Mouse (Mus musculus) telencephalon, adult 2 months (tissue): ENCODE measurements around the gene Samd4b.
A peak's percentile ranks its signal among the peaks of the same experiment; 100 is the strongest.

Source experiments
- DNase-seq: peaks from one replicate; pipeline ENCODE4 v3.0.0-alpha.2; 2011; ENCODE audit warnings: low read depth, low spot score

The Samd4b gene

DNA sequence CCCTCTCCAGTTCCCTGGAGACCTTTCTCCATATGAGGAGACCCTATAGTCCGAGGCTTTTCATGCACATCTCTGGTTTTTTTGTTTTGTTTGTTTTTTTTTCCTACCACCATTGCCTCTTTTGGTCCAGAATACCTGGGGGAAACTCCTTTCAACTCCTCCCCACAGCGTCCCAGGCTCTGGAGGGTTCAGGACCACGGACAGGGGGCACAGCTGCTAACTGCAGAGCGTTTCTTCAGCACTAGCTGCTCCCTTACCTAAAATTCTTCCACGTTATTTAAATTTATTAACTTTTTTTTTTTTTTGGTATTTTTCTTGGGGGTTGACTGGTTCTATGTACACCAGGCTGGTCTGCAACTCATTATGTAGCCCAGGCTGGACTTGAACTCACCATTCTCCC, 92.4 kb downstream of the Samd4b start:
- no peak for DNase-seq

DNA sequence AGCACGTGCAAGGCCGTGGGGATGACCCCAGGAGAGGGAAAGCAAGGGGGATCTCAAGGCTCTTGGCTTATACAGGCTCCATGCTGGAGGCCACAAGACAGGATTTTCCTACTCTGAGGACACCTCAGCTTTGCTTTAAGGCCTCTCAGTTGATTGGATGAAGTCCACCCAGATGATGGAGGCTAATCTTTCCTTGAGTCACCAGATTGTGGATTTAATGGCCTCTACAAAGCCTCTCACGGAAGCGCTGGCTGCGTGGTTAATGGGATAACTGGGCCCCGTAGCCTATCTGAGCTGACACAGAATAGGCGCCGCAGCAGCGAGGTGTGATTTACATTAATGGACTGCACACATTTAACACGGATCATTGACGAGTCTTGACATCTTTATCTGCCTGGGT, 102.5 kb downstream of the Samd4b start:
- no peak for DNase-seq

DNA sequence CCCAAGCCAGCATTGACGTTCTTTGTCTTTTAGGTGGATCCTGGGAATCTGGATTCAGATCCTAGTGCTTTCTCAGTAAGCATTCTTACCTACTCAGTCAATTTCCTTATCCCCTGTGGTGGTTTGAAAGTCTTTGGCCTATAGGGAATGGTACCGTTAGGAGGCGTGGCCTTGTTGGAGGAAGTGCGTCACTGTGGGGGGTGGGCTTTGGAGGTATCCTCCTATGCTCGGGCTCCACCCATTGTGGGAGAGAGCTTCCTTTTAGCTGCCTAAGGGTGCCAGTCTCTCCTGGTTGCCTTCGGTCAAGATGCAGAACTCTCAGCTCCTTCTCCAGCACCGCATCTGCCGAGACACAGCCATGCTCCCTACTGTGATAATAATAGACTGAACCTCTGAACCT, 105.6 kb downstream of the Samd4b start:
- DNase-seq, result no peak

DNA sequence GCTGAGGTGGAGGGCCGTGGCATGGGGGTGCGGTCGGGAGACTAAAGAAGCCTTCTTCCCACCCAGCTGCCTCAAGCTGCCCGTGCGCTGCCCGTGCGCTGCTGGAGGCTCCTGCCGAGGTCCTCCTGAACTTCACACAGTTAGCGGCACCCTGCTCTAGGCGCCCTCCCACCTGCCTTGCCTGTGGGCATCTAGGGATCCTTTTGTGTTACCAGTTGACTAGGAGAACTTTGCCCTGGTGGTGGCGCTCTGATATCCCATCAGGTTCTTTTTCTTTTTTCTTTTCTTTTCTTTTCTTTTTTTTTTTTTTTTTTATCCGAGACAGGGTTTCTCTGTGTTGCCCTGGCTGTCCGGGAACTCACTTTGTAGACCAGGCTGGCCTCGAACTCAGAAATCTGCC, 107.0 kb downstream of the Samd4b start:
- no peak for DNase-seq

DNA sequence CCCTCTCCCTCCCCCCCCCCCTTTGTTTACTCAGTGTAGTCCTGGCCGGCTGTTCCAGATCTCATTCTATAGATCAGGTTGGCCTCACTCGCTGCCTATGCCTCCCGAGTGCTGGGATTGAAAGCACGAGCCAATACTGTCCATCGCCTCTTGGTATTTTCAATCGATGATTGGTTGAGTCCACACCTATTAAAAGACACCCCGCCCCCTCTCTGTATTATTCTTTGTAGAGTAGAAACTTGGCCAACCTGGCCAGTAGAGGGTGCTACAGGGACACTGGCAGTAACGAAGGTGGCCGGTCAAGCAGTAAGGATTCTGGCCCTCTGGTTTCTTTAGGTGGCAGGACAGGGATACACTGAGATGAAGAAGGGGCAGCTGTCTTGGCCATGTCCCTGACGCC, 107.5 kb downstream of the Samd4b start:
- no peak for DNase-seq

DNA sequence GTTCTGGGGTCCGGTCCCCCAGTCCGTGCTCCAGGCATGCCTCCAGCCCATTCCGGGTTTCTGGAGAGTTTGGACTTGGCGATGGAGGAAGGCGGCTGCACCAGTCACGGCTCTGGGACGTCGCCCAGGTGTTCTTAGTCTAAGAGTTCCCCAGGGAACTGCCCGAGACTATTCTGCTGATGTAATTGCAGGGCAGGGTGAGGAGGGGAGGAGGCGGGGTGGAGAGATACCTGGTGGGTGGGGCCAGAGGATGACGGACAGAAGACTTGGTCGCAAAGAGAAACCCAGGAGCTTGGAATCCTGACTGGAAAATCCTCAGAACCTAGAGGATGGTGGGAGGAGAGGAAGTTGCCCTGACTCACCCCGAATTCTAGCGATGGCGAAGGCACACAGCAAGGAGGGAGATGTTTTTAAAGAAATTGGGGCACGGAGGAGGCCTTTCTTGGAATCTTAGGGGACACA, 109.9 kb downstream of the Samd4b start:
- peak; percentile 65 for DNase-seq

DNA sequence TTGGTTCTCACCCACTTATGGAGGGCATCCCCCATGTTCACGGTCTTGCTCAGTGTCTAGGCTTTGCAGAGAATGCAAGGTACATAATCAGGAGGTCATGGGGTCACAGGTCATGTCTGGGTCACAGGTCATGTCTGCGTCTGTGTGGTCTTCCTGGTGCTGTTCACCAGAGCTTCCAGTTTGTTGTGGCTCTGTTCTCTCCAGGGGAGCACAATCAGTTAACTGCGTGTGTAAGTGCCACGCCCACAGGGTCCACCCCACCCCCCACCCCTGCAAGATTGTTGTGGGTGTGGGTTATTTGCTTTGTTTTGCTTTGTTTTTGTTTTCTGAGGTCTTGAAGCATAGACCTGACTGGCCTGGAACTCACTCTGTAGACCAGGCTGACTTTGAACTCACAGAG, 113.8 kb downstream of the Samd4b start:
- no peak for DNase-seq

DNA sequence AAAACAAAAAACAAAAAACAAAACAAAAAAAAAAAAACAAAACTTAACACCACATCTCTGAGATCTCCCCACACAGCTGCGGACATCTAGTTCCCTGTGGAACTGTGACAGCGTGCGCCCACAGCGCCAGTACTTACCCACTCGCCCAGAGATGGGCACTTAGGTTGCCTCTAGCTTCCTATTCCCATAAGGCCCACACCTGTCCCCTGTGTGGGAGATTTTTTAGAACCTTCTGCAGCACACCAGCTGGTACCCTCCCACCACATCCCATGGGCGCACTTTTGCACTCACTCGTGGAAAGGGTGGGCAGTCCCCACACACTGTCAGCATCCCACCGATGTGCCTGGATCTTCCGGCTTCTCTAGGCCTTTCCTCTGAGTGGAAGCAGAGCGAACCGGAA, 115.1 kb downstream of the Samd4b start:
- DNase-seq, result peak; percentile 44

DNA sequence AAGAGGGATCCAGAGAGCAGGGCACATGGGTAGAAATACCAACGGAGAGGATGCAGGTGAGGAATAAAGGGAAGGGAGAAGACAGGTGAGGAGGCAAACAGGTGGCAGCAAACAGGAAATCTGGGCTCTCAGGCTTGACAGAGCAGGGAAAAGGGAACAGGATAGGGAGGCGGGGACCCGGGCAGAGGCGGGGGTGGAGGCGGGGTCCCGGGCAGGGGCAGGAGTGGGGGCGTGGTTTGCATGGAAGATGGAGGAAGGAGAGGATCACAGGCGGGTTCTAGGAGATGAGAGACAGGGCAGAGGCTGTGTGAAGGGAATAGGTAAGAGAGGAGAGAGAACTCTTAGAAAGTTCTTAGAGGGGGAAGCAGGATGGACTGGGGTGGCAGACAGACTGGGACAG, 119.1 kb downstream of the Samd4b start:
- DNase-seq, result no peak

DNA sequence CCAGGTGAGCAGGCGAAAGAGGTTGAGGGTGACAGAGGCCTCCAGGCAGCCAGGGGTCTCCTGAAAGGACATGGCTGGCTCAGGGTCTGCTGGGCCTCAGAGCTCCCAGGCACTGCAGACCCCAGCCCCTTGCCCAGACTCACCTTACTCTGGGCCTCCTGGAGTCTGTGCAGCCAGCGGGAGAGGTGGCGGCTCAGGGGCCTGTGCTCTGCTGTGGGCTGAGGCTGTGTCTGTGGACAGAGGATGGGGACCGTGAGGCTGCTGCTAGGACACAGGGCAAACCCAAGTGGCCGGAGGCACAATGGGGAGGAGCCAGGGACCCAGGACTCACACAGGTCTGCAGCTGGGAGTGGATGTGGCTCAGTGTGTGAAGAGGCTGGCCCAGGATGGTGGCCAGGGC, 120.6 kb downstream of the Samd4b start:
- DNase-seq, result no peak

DNA sequence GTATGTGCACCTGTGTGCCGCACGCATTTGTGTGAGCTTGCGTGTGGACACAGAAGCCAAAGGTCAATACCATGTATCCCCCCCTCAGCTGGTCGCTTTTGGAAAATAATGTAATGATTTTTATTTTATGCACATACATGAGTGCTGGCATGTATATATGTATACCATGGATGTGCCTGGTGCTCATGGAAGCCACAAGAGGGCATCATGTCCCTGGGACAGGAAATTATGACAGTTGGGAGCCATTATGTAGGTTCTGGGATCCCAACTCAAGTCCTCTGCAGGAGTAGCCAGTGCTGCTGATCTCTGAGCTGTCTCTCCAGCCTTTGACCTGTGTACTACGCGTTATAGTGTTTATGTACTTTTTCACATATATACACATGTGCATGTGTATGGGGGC, 121.8 kb downstream of the Samd4b start:
- DNase-seq, result no peak

DNA sequence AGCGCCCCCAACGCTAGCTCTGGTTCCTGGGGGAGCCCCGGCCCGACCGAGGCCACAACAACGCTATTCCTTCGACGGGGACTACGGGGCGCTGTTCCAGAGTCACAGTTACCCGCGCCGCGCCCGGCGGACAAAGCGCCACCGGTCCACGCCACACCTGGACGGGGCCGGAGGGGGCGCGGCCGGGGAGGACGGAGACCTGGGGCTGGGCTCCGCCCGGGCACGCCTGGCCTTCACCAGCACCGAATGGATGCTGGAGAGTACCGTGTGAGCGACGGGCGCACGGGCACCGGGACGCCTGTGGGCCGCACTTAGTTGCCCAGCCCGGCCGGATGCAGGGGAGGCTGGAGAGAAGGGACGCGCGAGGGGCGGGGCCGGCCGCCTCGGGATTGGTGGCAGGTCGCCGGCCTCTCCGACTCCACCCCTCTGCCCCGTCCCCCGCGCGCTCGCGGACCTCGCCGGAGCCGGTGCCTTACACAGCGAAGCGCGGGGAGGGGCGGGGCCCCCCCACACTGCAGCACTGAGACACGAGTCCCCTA, 130.7 kb downstream of the Samd4b start:
- no peak for DNase-seq

DNA sequence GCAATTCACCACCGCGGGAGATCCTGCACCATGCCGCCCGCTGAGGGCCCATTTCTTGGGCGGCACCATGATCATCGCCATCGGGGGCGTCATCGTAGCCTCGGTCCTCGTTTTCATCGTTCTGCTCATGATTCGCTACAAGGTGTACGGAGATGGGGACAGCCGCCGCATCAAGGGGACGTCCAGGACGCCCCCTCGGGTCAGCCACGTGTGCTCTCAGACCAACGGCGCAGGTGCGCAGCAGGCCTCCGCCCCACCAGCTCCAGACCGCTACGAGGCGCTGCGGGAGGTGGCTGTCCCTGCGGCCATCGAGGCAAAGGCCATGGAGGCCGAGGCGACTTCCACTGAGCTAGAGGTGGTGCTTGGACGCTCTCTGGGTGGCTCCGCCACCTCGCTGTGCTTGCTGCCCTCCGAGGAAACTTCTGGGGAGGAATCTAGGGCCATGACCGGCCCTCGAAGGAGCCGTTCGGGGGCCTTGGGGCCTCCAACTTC, 131.2 kb downstream of the Samd4b start:
- DNase-seq, result no peak

DNA sequence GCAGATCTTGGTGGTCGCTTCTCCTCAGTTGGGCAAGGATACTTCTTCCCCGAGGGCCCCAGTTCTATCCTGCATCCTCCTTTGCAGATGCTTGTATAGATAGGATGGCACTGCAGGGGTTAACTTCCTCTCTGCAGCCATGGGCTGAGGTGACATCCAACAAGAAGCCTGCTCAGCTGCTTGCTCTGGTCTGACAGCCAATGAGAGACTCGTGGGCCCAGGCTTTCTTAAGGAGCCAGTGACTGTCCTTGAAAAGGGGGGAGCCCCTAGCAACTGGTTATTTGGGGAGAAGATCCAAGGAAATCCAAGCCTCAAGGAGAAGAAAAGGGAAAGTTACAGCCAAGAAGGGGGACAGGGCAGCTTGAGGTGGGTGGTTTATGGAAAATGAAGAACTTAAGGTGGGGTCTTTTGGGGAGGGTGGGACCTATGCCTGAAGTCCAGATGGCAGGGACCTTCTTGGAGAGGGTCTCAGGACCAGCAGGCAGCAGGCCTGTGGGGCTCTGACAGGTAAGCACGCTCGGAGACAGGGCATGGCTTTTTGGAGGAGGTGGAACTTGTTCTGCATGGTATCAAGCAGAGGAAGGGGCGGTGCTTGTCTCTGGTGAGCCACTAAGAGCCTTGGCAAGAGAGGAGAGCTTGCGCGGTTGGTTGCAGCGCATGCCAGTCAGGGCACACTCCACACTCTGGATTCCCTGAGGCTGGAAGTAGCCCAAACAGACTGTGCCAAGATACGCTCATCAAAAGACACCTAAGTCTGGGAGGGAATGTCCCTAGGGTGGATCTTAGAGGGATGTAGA, 133.3 kb downstream of the Samd4b start:
- DNase-seq, result peak; percentile 93

DNA sequence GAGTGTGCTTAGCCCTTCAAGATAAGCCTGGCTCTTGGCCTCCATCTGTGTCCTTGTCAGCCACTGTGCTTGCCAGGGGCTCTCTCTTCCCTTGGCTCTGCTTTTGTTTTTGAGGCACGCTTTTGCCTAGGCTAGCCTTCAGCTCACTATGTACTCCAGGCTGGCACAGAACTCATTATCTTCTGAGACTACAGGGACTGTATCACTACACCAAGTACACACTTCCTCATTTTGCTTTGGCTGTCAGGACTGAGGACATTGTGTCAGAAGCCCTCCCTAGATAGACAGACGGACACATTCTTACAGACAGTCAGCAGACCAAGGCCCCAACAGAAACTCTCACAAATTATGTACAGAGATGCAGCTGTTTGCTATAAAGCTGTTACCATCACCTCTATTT, 135.2 kb downstream of the Samd4b start:
- no peak for DNase-seq

DNA sequence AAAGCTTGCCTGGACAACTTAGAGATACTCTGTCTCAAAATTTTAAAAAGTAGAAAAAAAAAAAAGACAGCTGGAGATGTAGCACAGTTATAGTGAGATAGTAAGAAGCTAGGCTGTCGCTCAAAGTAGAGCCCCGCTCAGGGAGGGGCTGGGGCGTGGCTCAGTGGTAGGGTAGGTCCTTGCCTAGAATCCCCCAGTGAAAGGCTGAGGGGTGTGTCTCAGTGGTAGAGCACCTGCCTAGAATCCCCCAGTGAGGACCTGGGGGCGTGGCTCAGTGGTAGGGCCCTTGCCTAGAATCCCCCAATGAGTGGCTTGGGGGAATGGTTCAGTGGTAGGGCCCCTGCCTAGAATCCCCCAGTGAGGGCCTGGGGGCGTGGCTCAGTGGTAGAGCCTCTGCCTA, 137.6 kb downstream of the Samd4b start:
- DNase-seq, result no peak

DNA sequence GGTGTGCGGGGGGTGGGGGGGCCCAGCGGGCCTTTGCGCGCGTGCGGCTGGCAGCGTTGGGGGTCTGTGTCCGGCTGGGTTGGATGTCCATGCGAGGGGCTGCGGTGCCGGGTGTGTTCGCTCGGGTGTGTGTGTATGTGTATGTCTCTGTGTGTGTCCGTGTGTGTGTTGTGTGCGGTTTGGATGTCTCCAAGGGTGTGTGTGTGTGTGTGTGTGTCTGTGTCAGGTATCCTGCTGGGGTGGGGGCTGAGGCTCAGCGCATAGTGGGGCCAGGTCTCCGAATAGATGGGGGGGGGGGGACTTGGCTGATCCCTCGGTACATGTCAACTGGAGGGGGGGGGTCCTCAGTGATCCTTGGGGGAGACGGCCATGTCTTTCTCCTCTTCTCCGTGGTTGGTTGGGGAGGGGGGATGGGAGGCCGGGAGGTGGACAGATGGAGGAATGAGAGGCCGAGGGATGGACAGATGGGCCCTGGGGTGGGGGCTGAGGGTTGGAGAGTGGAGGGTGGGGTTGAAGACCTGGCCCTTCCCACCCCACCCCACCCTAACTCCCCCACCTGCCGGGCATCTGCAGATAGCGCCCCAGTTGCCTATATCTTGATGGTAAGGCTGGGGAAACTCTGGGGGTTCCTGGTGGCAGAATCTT, 145.5 kb downstream of the Samd4b start:
- DNase-seq, result no peak

DNA sequence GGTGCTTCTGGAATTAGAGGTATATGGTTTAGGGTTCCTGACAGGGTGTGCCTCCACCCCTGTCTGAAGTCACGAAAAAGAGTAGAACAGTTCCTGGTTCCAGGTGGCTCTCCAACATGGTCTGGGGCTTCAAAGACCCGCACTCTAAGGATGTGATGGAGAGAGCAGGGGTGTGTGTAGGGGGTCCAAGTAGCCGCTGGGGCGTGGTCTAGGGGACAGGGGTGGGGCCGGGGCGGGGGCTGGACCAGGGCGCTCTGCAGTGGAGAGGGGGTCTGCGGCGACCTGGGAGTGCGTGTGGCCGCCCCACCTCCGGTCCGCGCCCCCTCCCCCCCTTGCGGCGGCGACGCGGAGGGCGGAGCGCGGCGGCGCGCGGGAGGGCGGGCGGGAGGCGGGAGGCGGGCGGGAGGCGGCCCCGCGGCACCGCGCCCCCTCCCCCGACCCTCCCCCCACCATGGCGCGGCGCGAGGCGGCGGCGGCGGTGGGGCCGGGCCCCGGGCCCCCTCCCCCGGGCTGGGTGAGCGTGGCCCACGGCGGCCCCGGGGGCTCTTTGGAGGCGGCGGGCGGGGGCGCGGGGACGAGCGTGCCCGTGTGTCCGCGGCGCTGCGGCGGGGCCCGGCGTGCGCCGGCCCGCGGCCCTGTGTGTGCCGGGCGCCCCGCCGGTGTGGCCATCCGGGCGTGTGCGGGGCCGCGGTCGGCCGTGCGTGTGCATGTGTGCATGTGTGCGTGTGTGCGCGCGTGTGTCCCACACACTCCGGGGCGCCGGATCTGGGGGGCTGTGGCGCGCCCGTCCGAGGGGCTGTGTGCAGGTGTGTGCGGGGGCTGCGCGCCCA, 146.2 kb downstream of the Samd4b start, which contains the start of gene Lrfn1:
Lrfn1 (plus strand) TSS at position 450 of the 830 bp plus-strand sequence.
- DNase-seq, result no peak

DNA sequence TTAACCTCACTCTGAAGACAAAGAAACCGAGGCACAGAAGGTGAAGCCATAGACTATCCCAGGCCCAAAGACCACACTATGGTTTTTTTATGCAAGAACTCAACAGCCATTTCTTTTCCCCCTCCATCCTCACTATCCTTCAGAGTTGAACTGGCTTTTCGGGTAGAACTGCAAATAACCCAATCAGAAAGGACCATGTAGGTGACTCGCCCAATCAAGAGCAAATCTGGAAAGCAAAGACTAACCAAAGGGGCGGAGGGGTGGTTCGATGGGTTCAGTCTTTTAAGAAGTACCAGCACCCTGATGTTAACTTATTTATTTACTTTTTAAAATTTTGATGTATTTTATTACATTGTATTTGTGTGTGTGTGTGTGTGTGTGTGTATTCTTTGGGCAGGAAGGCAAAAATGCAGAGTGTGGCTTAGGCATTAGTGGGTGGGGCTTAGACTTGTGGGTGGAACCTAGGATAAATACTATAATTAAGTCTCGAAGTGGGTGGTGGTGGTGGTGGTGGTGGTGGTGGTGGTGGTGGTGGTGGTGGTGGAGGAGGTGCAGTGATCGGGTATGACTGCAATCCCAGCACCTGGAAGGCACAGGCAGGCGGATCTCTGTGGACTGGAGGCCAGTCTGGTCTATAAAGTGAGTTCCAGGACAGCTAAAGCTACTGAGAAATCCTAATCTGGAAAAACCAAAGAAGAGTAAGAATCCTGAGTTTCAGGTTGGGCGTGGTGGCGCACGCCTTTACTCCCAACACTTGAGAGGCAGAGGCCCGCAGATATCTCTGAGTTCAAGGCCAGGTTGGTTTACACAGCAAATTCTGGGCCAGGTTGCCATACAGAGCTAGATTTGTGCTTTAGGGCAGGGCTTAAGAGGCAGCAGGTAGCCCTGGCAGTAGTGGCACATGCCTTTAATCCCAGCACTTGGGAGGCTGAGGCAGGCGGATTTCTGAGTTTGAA, 149.8 kb downstream of the Samd4b start:
- DNase-seq, result no peak

DNA sequence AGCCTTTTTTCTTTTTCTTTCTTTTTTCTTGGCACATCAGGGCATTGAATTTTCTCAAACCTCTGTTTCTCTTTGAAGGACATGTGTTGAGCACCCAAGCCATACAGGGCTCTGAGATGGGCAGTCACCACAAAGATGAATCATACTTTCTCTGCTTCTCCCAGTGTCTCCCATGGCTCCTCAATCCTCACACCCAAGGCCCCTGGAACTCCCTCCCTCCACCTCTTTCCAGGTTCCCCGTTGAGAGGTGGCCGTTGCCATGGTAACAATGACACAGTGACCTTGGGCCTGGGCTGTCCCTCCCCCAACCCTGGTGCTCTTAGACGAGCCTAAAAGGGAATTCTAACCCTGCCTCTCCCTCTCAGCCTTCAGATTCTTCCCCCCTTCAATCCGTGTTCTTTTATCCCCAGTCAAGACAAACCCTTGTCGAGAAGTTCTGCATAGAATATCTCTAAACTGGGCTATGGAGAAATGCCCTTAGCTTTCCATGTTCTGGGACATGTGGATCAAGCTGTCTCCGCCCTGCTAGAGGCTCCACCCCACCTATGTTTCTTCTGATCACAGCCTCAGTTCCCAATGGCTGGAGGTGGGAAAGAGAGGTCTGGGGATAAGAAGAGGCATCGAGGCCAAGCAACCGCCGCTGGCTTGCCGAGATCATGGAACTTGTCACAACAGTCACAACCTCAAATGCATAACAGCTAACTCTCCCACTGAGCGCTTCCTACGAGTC, 150.7 kb downstream of the Samd4b start:
- no peak for DNase-seq
